Mouse (Mus musculus): ENCODE measurements around the gene Vapb.

DNA sequence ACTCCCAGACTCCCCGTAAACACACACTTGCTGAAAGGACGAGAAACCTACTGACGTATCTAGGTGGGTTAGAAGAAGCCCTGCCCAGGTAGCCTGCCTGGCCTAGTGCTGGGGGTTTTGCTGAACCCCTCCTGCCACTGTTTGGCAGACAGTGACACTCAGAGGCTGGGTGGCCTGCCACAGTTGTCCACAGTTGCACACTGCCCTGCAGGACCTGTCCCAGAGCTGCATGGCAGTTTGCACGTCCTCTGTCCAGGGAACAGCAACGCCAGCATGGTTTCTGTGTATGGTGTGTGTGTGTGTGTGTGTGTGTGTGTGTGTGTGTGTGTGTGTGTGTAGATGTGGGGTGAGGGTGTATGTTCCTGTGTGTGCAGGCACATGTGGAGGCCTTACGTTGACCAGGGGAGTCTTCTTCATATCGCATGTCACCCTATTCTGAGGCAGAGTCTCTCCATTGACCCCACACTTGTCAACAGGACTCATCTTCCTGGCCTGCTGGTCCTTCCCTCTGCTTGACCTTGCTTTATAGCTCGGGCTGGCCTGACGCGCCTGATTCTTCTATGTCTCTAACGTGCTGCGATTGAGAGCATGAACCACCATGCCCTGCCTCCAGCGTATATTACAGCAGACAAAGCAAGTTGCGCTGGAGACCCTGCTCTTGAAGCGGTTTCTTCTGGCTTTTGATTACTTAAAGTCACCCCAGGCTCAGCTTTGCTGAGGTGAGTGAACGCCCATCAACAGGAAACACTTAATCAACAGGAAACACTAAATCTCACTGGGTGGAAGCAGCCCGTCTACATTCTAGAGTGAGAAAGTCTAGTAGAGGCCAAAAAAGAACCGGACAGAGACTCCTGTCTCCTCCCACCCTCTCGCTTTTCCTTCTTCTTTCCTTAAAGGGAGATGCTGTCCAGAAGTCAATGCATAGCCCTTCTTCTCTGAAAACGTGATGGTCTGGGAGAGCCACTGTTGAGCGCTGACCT lies 57.5 kb downstream of the Vapb start:
- no peak for TF ChIP-seq CTCF (IDR thresholded peaks at IDR 0.05)
- TF ChIP-seq POLR2A (IDR thresholded peaks at IDR 0.05; ENCODE audit: insufficient read depth, low read depth, low read length) = no peak
- no peak for TF ChIP-seq EP300 (IDR thresholded peaks at IDR 0.05; ENCODE audit: insufficient read depth, low read depth, low read length)
